Mouse (Mus musculus) midbrain, embryonic 13.5 days (tissue): Measurements from ENCODE around the gene Nptxr. TPM values are rescaled to one million over a fixed set of nuclear protein-coding genes. Genes with fewer than 3 reads are reported as not detected.
A peak's percentile ranks its signal among the peaks of the same experiment; 100 is the strongest.

Source experiments
- ATAC-seq: fragments of 200-750 bp; cut with Nextera tagmentation; 2 replicates; pipeline ENCODE4 v1.8.0; 2017; ENCODE audit warnings: mild to moderate bottlenecking, moderate TSS enrichment, moderate library complexity
- H3K27ac ChIP-seq: fragments of 300-500 bp; sonication (generic); 2 replicates; pipeline ENCODE4 v1.5.1; 2015; ENCODE audit warnings: inconsistent platforms, mild to moderate bottlenecking, moderate library complexity
- H3K27me3 ChIP-seq: fragments of 300-500 bp; sonication (generic); 2 replicates; pipeline ENCODE4 v1.6.1; 2015; ENCODE audit warnings: mild to moderate bottlenecking, inconsistent platforms
- H3K36me3 ChIP-seq: fragments of 300-500 bp; sonication (generic); 2 replicates; pipeline ENCODE4 v1.6.1; 2015; ENCODE audit warnings: mild to moderate bottlenecking, inconsistent platforms
- H3K4me1 ChIP-seq: fragments of 300-500 bp; sonication (generic); replicated peaks from 2 replicates; pipeline ENCODE4 v1.6.1; 2015; ENCODE audit warnings: inconsistent platforms
- H3K4me2 ChIP-seq: fragments of 300-500 bp; sonication (generic); replicated peaks from 2 replicates; pipeline ENCODE4 v1.6.1; 2015; ENCODE audit warnings: moderate library complexity, mild to moderate bottlenecking, inconsistent platforms
- H3K4me3 ChIP-seq: fragments of 300-500 bp; sonication (generic); replicated peaks from 2 replicates; pipeline ENCODE4 v1.5.1; 2015; ENCODE audit warnings: mild to moderate bottlenecking, inconsistent platforms
- H3K9ac ChIP-seq: fragments of 300-500 bp; sonication (generic); replicated peaks from 2 replicates; pipeline ENCODE4 v1.6.1; 2015; ENCODE audit warnings: mild to moderate bottlenecking, inconsistent platforms
- H3K9me3 ChIP-seq: fragments of 300-500 bp; sonication (generic); 2 replicates; pipeline ENCODE4 v1.6.1; 2016; ENCODE audit warnings: mild to moderate bottlenecking, inconsistent platforms
- WGBS: fragments of 180-500 bp; shearing (Covaris S2); methylation state at CpG from one replicate; pipeline ENCODE4 v1.1.7; 2015; 5-methylcytosine and 5-hydroxymethylcytosine counted together
- polyA plus RNA-seq: library from polyadenylated mRNA; unstranded; fragments of >200 nt; fragmentation: Nextera tagmentation; extraction: Ambion mirVana; gene quantifications from 2 replicates; pipeline ENCODE4 v1.2.1, GENCODE M21; 2015

Nptxr gene
- 18.1 and 18.6 TPM in 2 replicates for polyA plus RNA-seq

GRCm38 (mm10) chr15:79804352-79805071 is at the start of gene Nptxr:
TSS of gene Nptxr (minus strand) at chr15:79804766.
- ATAC-seq = peak; percentile 81
- peak within 1 kb of the TSS; percentile 83 for H3K9ac ChIP-seq
- peak within 1 kb of the TSS; percentile 87 for H3K27ac ChIP-seq
- under 1% methylated on average over 71 of the region's 91 CpGs for WGBS
- peak within 1 kb of the TSS; percentile 78 for H3K4me2 ChIP-seq
- H3K36me3 ChIP-seq = no peaks in the 10 kb centered on the region
- peak within 1 kb of the TSS; percentile 68 for H3K4me3 ChIP-seq
- H3K27me3 ChIP-seq = peaks cover 64% of the 10 kb centered on the region
- no peaks in the 10 kb centered on the region for H3K9me3 ChIP-seq
- H3K4me1 ChIP-seq = peaks cover 39% of the 10 kb centered on the region

DNA sequence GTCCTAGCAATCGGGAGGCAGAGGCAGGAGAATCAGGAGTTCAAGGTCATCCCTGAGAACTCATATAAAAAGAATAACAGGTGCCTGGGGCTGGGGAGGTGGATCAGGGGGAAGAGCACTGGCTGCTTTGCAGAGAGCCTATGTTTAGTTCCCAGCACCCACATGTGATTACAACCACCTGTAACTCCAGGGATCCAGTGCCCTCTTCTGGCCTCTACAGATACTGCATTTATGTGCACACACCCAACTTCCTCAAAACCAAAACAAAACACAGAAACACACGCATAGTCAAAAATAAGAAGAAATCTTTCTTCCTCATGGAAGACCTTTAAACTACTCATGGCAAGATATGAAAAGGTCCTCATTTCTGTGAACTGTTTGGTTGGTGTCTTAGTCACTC is 45.6 kb upstream of the Nptxr start:
- WGBS = 98% methylated on average over 2 of the region's 2 CpGs
- Histone ChIP-seq H3K36me3 (no peaks in the 10 kb centered on the region), H3K4me3 (no peak overlapping the region), H3K27me3 (0 out of 2 replicates have a peak, but pooled peaks cover 3% of the 10 kb centered on the region), H3K27ac (no peak overlapping the region), H3K9ac (no peak overlapping the region), H3K9me3 (no peaks in the 10 kb centered on the region), H3K4me1 (peaks cover 7% of the 10 kb centered on the region), H3K4me2 (no peak overlapping the region)
- ATAC-seq = no peak

DNA sequence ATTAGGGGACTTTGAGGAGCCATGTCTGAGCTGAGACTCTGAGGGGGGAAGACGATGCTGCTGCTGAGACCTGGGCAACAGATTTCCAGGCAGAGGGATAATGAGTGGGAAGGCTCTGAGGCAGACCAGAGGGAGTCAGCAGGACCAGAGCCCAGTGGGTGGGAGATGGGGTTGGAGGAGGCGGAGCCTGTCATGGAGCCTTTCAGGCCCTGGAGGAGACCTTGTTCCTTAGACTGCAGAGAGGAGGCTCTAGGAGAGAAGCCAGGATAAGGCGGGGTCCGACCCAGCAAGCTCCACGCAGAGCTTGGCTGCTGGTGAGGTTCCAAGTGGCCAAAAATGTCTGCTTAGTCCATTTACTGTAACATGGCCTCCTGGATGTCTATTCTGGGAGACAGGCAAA is 42.5 kb upstream of the Nptxr start:
- no peak for ATAC-seq
- no peak overlapping the region for H3K27ac ChIP-seq
- WGBS = 18% methylated on average over 5 of the region's 5 CpGs
- H3K4me3 ChIP-seq = no peak overlapping the region
- peaks cover 7% of the 10 kb centered on the region for H3K4me1 ChIP-seq
- H3K9me3 ChIP-seq = no peaks in the 10 kb centered on the region
- no peak overlapping the region for H3K4me2 ChIP-seq
- 0 out of 2 replicates have a peak, but pooled peaks cover 3% of the 10 kb centered on the region for H3K27me3 ChIP-seq
- 0 out of 2 replicates have a peak overlapping the region, but pooled peaks have one; percentile 23 for H3K9ac ChIP-seq
- H3K36me3 ChIP-seq = no peaks in the 10 kb centered on the region

DNA sequence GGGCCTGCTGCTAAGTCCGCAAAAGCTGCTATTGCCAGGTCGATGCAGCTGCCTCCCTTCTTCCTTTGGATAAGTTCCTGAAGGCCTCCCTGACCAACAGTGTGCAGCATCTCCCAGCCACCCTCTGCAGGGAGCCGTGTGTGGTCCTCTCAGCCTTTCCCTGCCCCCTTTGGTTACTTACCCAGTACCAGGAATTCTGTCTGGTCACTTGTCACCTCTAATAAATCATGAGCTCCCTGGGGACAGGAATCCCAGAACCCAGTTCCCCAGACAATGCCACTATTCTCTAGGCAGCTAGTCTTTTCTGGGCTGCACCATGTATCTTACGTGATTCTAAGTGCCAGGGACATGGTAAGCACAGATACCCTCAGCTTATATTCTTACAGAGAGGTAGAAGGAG is 41.4 kb upstream of the Nptxr start:
- Histone ChIP-seq H3K4me2 (no peak overlapping the region), H3K4me3 (no peak overlapping the region), H3K36me3 (no peaks in the 10 kb centered on the region), H3K9me3 (no peaks in the 10 kb centered on the region), H3K4me1 (peaks cover 7% of the 10 kb centered on the region), H3K9ac (no peak overlapping the region), H3K27me3 (0 out of 2 replicates have a peak, but pooled peaks cover 7% of the 10 kb centered on the region), H3K27ac (no peak overlapping the region)
- 73% methylated on average over 4 of the region's 4 CpGs for WGBS
- no peak for ATAC-seq

- Histone ChIP-seq H3K36me3 (no peaks in the 10 kb centered on the region), H3K9ac (no peak overlapping the region), H3K4me3 (no peak overlapping the region), H3K27me3 (0 out of 2 replicates have a peak, but pooled peaks cover 4% of the 10 kb centered on the region), H3K4me2 (no peak overlapping the region), H3K4me1 (peaks cover 7% of the 10 kb centered on the region), H3K27ac (no peak overlapping the region), H3K9me3 (no peaks in the 10 kb centered on the region)
- no peak for ATAC-seq
- 85% methylated on average over 3 of the region's 3 CpGs for WGBS
These were observed 38.4 kb upstream of the Nptxr start for GRCm38 (mm10) chr15:79842985-79843384.

GRCm38 (mm10) chr15:79840281-79840680 is 35.7 kb upstream of the Nptxr start:
- Histone ChIP-seq H3K9ac (no peak overlapping the region), H3K36me3 (no peaks in the 10 kb centered on the region), H3K4me1 (peaks cover 12% of the 10 kb centered on the region), H3K4me3 (no peak overlapping the region), H3K9me3 (no peaks in the 10 kb centered on the region), H3K27me3 (0 out of 2 replicates have a peak, but pooled peaks cover 4% of the 10 kb centered on the region), H3K27ac (no peak overlapping the region), H3K4me2 (no peak overlapping the region)
- no peak for ATAC-seq
- WGBS = 77% methylated on average over 2 of the region's 2 CpGs

DNA sequence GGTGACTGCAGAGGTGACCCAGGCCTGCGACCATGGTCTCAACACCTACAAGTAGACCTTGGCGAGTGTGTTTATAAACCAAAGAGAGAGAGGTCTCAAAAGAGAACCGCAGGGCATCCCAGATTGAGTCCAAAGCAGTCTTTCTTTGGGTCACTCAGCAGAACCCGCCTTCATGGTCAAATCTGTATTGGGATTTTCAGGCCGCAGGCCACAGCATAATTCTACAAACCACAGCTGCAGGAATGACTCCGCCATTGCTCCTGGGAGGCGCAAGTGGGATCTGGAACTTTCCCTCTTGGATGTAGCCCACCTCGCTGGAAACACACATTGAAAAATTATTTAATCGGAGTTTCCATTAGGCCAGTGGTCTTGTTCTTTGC is 30.3 kb upstream of the Nptxr start:
- H3K4me3 ChIP-seq = peak overlapping the region; percentile 95

DNA sequence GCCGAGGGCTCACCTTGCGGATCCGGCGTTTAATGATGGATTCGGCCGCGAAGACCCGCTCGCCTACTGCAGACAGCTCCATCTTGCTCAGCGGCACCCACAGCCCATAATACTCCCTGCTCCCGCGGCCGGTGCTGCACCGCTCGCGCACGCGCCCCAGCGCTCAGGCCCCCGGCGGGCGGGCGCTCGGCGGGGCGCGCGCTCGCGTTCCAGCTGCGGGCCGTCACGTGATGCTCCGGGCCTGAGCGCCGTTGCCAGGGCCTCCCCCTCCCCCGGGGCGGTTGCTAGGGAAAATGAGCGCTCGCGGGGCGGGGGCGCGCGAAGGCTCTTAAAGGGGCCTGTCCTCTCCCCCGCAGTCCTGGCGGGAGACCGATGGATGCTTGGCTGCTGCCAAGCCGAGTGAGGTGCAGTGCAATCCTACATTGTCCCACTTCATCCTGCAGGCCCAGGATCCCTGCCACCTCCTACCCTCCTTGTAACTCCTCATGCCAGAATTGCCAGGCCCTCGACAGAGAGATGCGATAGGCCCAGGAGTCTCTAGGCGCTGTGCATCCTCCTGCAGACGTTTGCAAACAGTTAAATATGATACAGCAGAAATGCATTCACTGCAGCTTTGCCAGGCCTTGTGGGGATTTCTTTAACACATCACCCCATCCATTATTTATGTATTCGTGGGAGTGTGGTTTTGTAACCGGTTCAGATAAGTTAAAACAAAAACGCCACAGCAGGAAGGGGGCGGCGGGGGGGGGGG is 29.7 kb upstream of the Nptxr start, which contains the start of the genes Npcd and Cbx6:
Npcd (minus strand) TSS at position 108 of the 751 bp plus-strand sequence.
Cbx6 (minus strand) TSS at position 559 of the 751 bp plus-strand sequence.
- Histone ChIP-seq H3K4me1 (peaks cover 61% of the 10 kb centered on the region), H3K36me3 (peaks cover 7% of the 10 kb centered on the region; the same call in 1 of the 2 replicates), H3K9ac (peak within 1 kb of the TSS; percentile 97), H3K27ac (peak within 1 kb of the TSS; percentile 97), H3K9me3 (no peaks in the 10 kb centered on the region), H3K4me3 (peak within 1 kb of the TSS; percentile 95), H3K4me2 (peak within 1 kb of the TSS; percentile 99), H3K27me3 (no peaks in the 10 kb centered on the region)
- peak; percentile 89 for ATAC-seq
- WGBS = 1% methylated on average over 58 of the region's 58 CpGs

More for the DNA sequence above, 30.3 kb upstream of the Nptxr start:
- no peak for ATAC-seq
- Histone ChIP-seq H3K9ac (0 out of 2 replicates have a peak overlapping the region, but pooled peaks have one; percentile 60), H3K27me3 (no peaks in the 10 kb centered on the region), H3K36me3 (peaks cover 4% of the 10 kb centered on the region; the same call in 1 of the 2 replicates), H3K4me2 (peak overlapping the region; percentile 99), H3K9me3 (no peaks in the 10 kb centered on the region), H3K27ac (peak overlapping the region; percentile 97), H3K4me1 (peaks cover 55% of the 10 kb centered on the region)
- WGBS = 36% methylated on average over 9 of the region's 9 CpGs

- H3K9me3 ChIP-seq = no peaks in the 10 kb centered on the region
- peaks cover 15% of the 10 kb centered on the region for H3K36me3 ChIP-seq
- H3K9ac ChIP-seq = peak overlapping the region; percentile 97
- WGBS = 1% methylated on average over 41 of the region's 41 CpGs
- peak; percentile 18; the same call in 1 of the 2 replicates for ATAC-seq
- H3K4me2 ChIP-seq = peak overlapping the region; percentile 99
- peak overlapping the region; percentile 97 for H3K27ac ChIP-seq
- peak overlapping the region; percentile 95 for H3K4me3 ChIP-seq
- H3K4me1 ChIP-seq = peaks cover 69% of the 10 kb centered on the region
- no peaks in the 10 kb centered on the region for H3K27me3 ChIP-seq
These were observed 28.9 kb upstream of the Nptxr start for GRCm38 (mm10) chr15:79833251-79834050.

- ATAC-seq = 0 out of 2 replicates have a peak, but pooled peaks have one; percentile 34
- Histone ChIP-seq H3K4me1 (peaks cover 81% of the 10 kb centered on the region), H3K4me2 (peak overlapping the region; percentile 99), H3K27ac (peak overlapping the region; percentile 97), H3K9me3 (no peaks in the 10 kb centered on the region), H3K36me3 (peaks cover 27% of the 10 kb centered on the region), H3K27me3 (no peaks in the 10 kb centered on the region), H3K9ac (peak overlapping the region; percentile 97), H3K4me3 (peak overlapping the region; percentile 95)
- WGBS = 12% methylated on average over 18 of the region's 18 CpGs
These were observed 27.7 kb upstream of the Nptxr start for GRCm38 (mm10) chr15:79832064-79832900.
